Comparison of ENCODE assay signal across 27 mouse cellular contexts in the genomic region with DNA sequence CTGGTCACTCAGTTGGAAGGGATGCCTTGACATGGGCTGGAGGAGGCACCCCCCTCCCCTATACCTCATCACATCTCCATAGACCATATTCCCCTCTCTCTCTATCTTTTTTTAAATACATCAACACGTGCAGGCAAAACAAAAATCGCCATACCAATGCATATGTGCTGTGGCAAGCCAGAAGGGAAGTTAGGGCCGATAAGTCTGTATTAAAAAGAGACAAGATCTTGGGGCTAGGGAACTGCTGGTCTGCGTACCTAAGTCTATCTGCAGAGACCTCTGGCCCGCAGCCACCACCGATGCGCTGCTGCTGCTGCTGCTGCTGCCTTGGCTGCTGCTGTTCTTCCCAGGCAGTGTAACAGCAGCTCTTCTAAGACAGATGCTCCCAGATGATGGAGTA. TPM values are rescaled to one million over a fixed set of nuclear protein-coding genes. Genes with fewer than 3 reads are reported as not detected.
A peak's percentile ranks its signal among the peaks of the same experiment; 100 is the strongest.
DNase-seq lines count a peak whose midpoint lies in the region; ATAC-seq and TF ChIP-seq lines count a peak whose summit lies in the region.
"Had no signal": no experiment of that assay in that cellular context is flagged by ENCODE, and none has a peak within 500 bp of the region (broad histone marks: within the 10 kb centered on the region; RNA-seq: fewer than 3 reads in every experiment).

No protein-coding gene starts in this region.

- H3K79me2 ChIP-seq in MEL (ENCODE audit: control insufficient read depth, insufficient read depth, low read length, poor library complexity) = no peaks in the 10 kb centered on the region

- H3K27me3 ChIP-seq in embryonic facial prominence, embryonic 12.5 days = no peaks in the 10 kb centered on the region
- H3K27me3 ChIP-seq in embryonic facial prominence, embryonic 10.5 days (replicated peaks; ENCODE audit: low read depth, poor library complexity, severe bottlenecking) = no peaks in the 10 kb centered on the region
- no peaks in the 10 kb centered on the region for H3K27me3 ChIP-seq in MEL (ENCODE audit: control insufficient read depth in 1 of 2, insufficient read depth in 2 of 2, low read length in 2 of 2)
- no peaks in the 10 kb centered on the region for H3K27me3 ChIP-seq in embryonic facial prominence, embryonic 13.5 days
- no peaks in the 10 kb centered on the region for H3K27me3 ChIP-seq in limb, embryonic 15.5 days
- H3K27me3 ChIP-seq: forebrain, embryonic 13.5 days; hindbrain, embryonic 12.5 days; hindbrain, embryonic 15.5 days had no signal

- peaks cover 31% of the 10 kb centered on the region for H3K4me1 ChIP-seq in embryonic facial prominence, embryonic 12.5 days
- H3K4me1 ChIP-seq in embryonic facial prominence, embryonic 10.5 days = peaks cover 21% of the 10 kb centered on the region
- H3K4me1 ChIP-seq in MEL (ENCODE audit: control insufficient read depth in 1 of 2, insufficient read depth in 2 of 2, low read length in 2 of 2) = peaks cover 0 to 9% of the 10 kb centered on the region in 2 experiments; a peak in 2 of 4 replicates
- H3K4me1 ChIP-seq in embryonic facial prominence, embryonic 13.5 days = peaks cover 43% of the 10 kb centered on the region
- H3K4me1 ChIP-seq in limb, embryonic 15.5 days = peaks cover 26% of the 10 kb centered on the region
- H3K4me1 ChIP-seq: hindbrain, embryonic 15.5 days had no signal

- peak; percentile 47 to 55 for TF ChIP-seq EP300 in MEL (IDR thresholded peaks at IDR 0.05; ENCODE audit: low read depth in 1 of 2, low read length in 2 of 2)

- no peak overlapping the region for H3K4me2 ChIP-seq in embryonic facial prominence, embryonic 12.5 days (replicated peaks)
- no peak overlapping the region for H3K4me2 ChIP-seq in embryonic facial prominence, embryonic 13.5 days
- H3K4me2 ChIP-seq in limb, embryonic 15.5 days = no peak overlapping the region
- H3K4me2 ChIP-seq: forebrain, embryonic 13.5 days; hindbrain, embryonic 12.5 days; hindbrain, embryonic 15.5 days had no signal

- H3K9ac ChIP-seq in embryonic facial prominence, embryonic 12.5 days = no peak overlapping the region
- H3K9ac ChIP-seq in MEL (ENCODE audit: control insufficient read depth, low read depth, low read length, poor library complexity, severe bottlenecking) = no peak overlapping the region
- no peak overlapping the region for H3K9ac ChIP-seq in embryonic facial prominence, embryonic 13.5 days
- H3K9ac ChIP-seq in limb, embryonic 15.5 days = no peak overlapping the region
- H3K9ac ChIP-seq: forebrain, embryonic 13.5 days; hindbrain, embryonic 12.5 days; hindbrain, embryonic 15.5 days had no signal

- no peak for TF ChIP-seq CTCF in MEL (IDR thresholded peaks at IDR 0.05 in 2 of 3, conservative IDR thresholded peaks at IDR 0.05 in 1 of 3; ENCODE audit: control insufficient read depth in 1 of 3, insufficient read depth in 1 of 3, low read depth in 2 of 3, low read length in 3 of 3, poor library complexity in 1 of 3, severe bottlenecking in 1 of 3)

- peak overlapping the region; percentile 72; the same call in 1 of the 2 replicates for H3K27ac ChIP-seq in embryonic facial prominence, embryonic 12.5 days
- H3K27ac ChIP-seq in embryonic facial prominence, embryonic 10.5 days (replicated peaks) = no peak overlapping the region
- H3K27ac ChIP-seq in MEL (ENCODE audit: control insufficient read depth, low read depth, low read length) = no peak overlapping the region
- H3K27ac ChIP-seq in embryonic facial prominence, embryonic 13.5 days = peak overlapping the region; percentile 88; the same call in 1 of the 2 replicates
- peak overlapping the region; percentile 86; the same call in 1 of the 2 replicates for H3K27ac ChIP-seq in limb, embryonic 15.5 days
- H3K27ac ChIP-seq: forebrain, embryonic 10.5 days; forebrain, embryonic 13.5 days; heart, adult 2 months; heart, embryonic 10.5 days; hindbrain, embryonic 12.5 days; hindbrain, embryonic 15.5 days had no signal

- no peak for TF ChIP-seq RAD21 in MEL (IDR thresholded peaks at IDR 0.05; ENCODE audit: low read depth, low read length)

- no peak overlapping the region for H3K4me3 ChIP-seq in embryonic facial prominence, embryonic 12.5 days
- H3K4me3 ChIP-seq in embryonic facial prominence, embryonic 10.5 days = no peak overlapping the region
- no peak overlapping the region for H3K4me3 ChIP-seq in MEL (ENCODE audit: control insufficient read depth in 1 of 2, insufficient read depth in 1 of 2, low read depth in 2 of 2, low read length in 2 of 2)
- no peak overlapping the region for H3K4me3 ChIP-seq in embryonic facial prominence, embryonic 13.5 days
- no peak overlapping the region for H3K4me3 ChIP-seq in limb, embryonic 15.5 days
- H3K4me3 ChIP-seq: forebrain, embryonic 10.5 days; forebrain, embryonic 13.5 days; heart, adult 2 months; heart, embryonic 10.5 days; hindbrain, embryonic 12.5 days; hindbrain, embryonic 15.5 days had no signal

- TF ChIP-seq POLR2A in MEL (IDR thresholded peaks at IDR 0.05; ENCODE audit: control insufficient read depth in 1 of 2, insufficient read depth in 1 of 2, low read depth in 1 of 2, low read length in 2 of 2, poor library complexity in 1 of 2) = no peak

- DNase-seq in embryonic facial prominence, embryonic 10.5 days (ENCODE audit: low spot score) = no peak
- peak; percentile 69 for DNase-seq in MEL (ENCODE audit: low read depth, low spot score)
- no peak for DNase-seq in adrenal gland, postnatal 4 days (ENCODE audit: low spot score in 2 of 2)
- DNase-seq in yolk sac, embryonic 10.5 days (ENCODE audit: low spot score) = no peak
- no peak for DNase-seq in thymus, postnatal 36 days
- DNase-seq: adrenal gland, postnatal 10 days; adrenal gland, postnatal 36 days; cerebellum, adult 11 months; cerebellum, adult 2 months; cerebellum, adult 9-11 months; cerebellum, postnatal 25 days; gastrocnemius, postnatal 10 days; gastrocnemius, postnatal 36 days; heart, adult 2 months had no signal

- WGBS in embryonic facial prominence, embryonic 12.5 days = 84% methylated on average over 7 of the region's 7 CpGs
- WGBS in embryonic facial prominence, embryonic 10.5 days = 86% methylated on average over 7 of the region's 7 CpGs
- WGBS in embryonic facial prominence, embryonic 13.5 days = 79% methylated on average over 7 of the region's 7 CpGs
- WGBS in limb, embryonic 15.5 days = 73% methylated on average over 7 of the region's 7 CpGs

- ATAC-seq in embryonic facial prominence, embryonic 12.5 days (ENCODE audit: insufficient number of reproducible peaks, insufficient read depth, low FRiP score, low TSS enrichment) = no peak
- ATAC-seq in embryonic facial prominence, embryonic 13.5 days (ENCODE audit: insufficient number of reproducible peaks, insufficient read depth, low FRiP score, low TSS enrichment, low read depth) = no peak
- ATAC-seq in limb, embryonic 15.5 days (ENCODE audit: insufficient number of reproducible peaks, low FRiP score, low TSS enrichment, low read depth) = no peak
- ATAC-seq: forebrain, embryonic 13.5 days; forebrain, embryonic 16.5 days had no signal

- peaks cover 6% of the 10 kb centered on the region; the same call in 1 of the 2 replicates for H3K36me3 ChIP-seq in embryonic facial prominence, embryonic 12.5 days
- H3K36me3 ChIP-seq in embryonic facial prominence, embryonic 10.5 days (replicated peaks) = peaks cover 33% of the 10 kb centered on the region
- H3K36me3 ChIP-seq in MEL (ENCODE audit: control insufficient read depth in 1 of 2, insufficient read depth in 2 of 2, low read length in 2 of 2) = no peaks in the 10 kb centered on the region
- H3K36me3 ChIP-seq in embryonic facial prominence, embryonic 13.5 days = peaks cover 23% of the 10 kb centered on the region
- peaks cover 16% of the 10 kb centered on the region for H3K36me3 ChIP-seq in limb, embryonic 15.5 days

- H3K9me3 ChIP-seq in embryonic facial prominence, embryonic 12.5 days = no peaks in the 10 kb centered on the region
- H3K9me3 ChIP-seq in embryonic facial prominence, embryonic 10.5 days = no peaks in the 10 kb centered on the region
- H3K9me3 ChIP-seq in MEL (replicated peaks; ENCODE audit: insufficient read depth, low read length) = no peaks in the 10 kb centered on the region
- no peaks in the 10 kb centered on the region for H3K9me3 ChIP-seq in embryonic facial prominence, embryonic 13.5 days
- no peaks in the 10 kb centered on the region for H3K9me3 ChIP-seq in limb, embryonic 15.5 days
- H3K9me3 ChIP-seq: forebrain, embryonic 10.5 days; forebrain, embryonic 13.5 days; heart, embryonic 10.5 days; hindbrain, embryonic 12.5 days; hindbrain, embryonic 15.5 days had no signal

TF ChIP-seq in MEL, 35 proteins besides CTCF, POLR2A, EP300 and RAD21 (continues in another document):
- peak; percentile 70 for TF ChIP-seq SIN3A (IDR thresholded peaks at IDR 0.05; ENCODE audit: low read length)
- 0 out of 2 replicates have a peak, but pooled peaks have one; percentile 44 for TF ChIP-seq MYC (IDR thresholded peaks at IDR 0.05; ENCODE audit: low read depth, low read length)
- no peak for TF ChIP-seq TCF12 (IDR thresholded peaks at IDR 0.05; ENCODE audit: low read depth, low read length)
- TF ChIP-seq ZMIZ1 (IDR thresholded peaks at IDR 0.05; ENCODE audit: low read depth, low read length) = no peak
- peak; percentile 90 for TF ChIP-seq BHLHE40 (IDR thresholded peaks at IDR 0.05; ENCODE audit: borderline replicate concordance, low read depth, low read length)
- TF ChIP-seq ELF1 (IDR thresholded peaks at IDR 0.05; ENCODE audit: low read depth, low read length) = no peak

RNA-seq across cellular contexts. Expression of a gene that starts 30.0 kb away (rescaled TPM):
- 8.4 and 9.3 TPM in 2 replicates for polyA plus RNA-seq in embryonic facial prominence, embryonic 12.5 days (2016; fragmentation: Nextera tagmentation; extraction: Ambion mirVana)
- polyA plus RNA-seq in embryonic facial prominence, embryonic 10.5 days (2016; fragmentation: Nextera tagmentation; extraction: Ambion mirVana) = 3.4 and 4.9 TPM in 2 replicates
- 0.23 and 0.49 TPM in 2 replicates for total RNA-seq in MEL (2012; rRNA removed)
- polyA plus RNA-seq in MEL (2012; ENCODE audit: insufficient read depth in 1 of 2, insufficient read length in 2 of 2, low read depth in 1 of 2, low replicate concordance in 2 of 2, missing spikeins in 1 of 2) = 1 to 10 TPM in 1 of 2 experiments, not detected in 1; 2.4 TPM
- 7.3 and 10.5 TPM in 2 replicates for polyA plus RNA-seq in embryonic facial prominence, embryonic 13.5 days (2015; fragmentation: Nextera tagmentation; extraction: Ambion mirVana)
- 5.4 and 6.2 TPM in 2 replicates for polyA plus RNA-seq in limb, embryonic 15.5 days (2015; fragmentation: Nextera tagmentation; extraction: Ambion mirVana)
- total RNA-seq in adrenal gland, postnatal 4 days (2021) = 1 to 10 TPM in 1 of 2 experiments, under 1 TPM in 1; 0.62 to 1.5 TPM
- total RNA-seq: adrenal gland, adult 18-20 months; common myeloid progenitor, adult 5-6 weeks; gastrocnemius, adult 18-20 months; gastrocnemius, postnatal 36 days; granulocyte monocyte progenitor cell, adult 5-6 weeks; heart, adult 2 months had no signal
- polyA plus RNA-seq: cerebellum, adult 2 months; heart, adult 2 months had no signal

RNA-seq across cellular contexts. Expression of a gene that starts 44.4 kb away (rescaled TPM):
- 14.1 and 17.9 TPM in 2 replicates for polyA plus RNA-seq in embryonic facial prominence, embryonic 12.5 days (2016; fragmentation: Nextera tagmentation; extraction: Ambion mirVana)
- polyA plus RNA-seq in embryonic facial prominence, embryonic 10.5 days (2016; fragmentation: Nextera tagmentation; extraction: Ambion mirVana) = 8.4 and 9.2 TPM in 2 replicates
- total RNA-seq in MEL (2012; rRNA removed) = 0.46 and 0.73 TPM in 2 replicates
- polyA plus RNA-seq in MEL (2012; ENCODE audit: insufficient read depth in 1 of 2, insufficient read length in 2 of 2, low read depth in 1 of 2, low replicate concordance in 2 of 2, missing spikeins in 1 of 2) = 1 to 10 TPM in 1 of 2 experiments, not detected in 1; 4.1 TPM
- polyA plus RNA-seq in embryonic facial prominence, embryonic 13.5 days (2015; fragmentation: Nextera tagmentation; extraction: Ambion mirVana) = 14.9 and 18.9 TPM in 2 replicates
- 15.5 and 16.2 TPM in 2 replicates for polyA plus RNA-seq in limb, embryonic 15.5 days (2015; fragmentation: Nextera tagmentation; extraction: Ambion mirVana)
- total RNA-seq in adrenal gland, postnatal 4 days (2021) = 10 to 100 TPM; 23.8 to 27.5 TPM
- total RNA-seq: common myeloid progenitor, adult 5-6 weeks; granulocyte monocyte progenitor cell, adult 5-6 weeks had no signal

Comparison
In these comparisons a context has a peak if more than half of its experiments do, and no peak if none do; other contexts are left out.
1. H3K27ac ChIP-seq: peak in embryonic facial prominence, embryonic 12.5 days (single experiment), embryonic facial prominence, embryonic 13.5 days (single experiment) and limb, embryonic 15.5 days (single experiment); none in embryonic facial prominence, embryonic 10.5 days (single experiment) and MEL (single experiment).